Mouse (Mus musculus): ENCODE measurements around the gene Rbm47.
"Not testable (repeated sequence)": the region's sequence is repeated elsewhere in the genome, so short reads cannot be mapped to it uniquely, and the experiment has no call there.

Gene Rbm47

DNA sequence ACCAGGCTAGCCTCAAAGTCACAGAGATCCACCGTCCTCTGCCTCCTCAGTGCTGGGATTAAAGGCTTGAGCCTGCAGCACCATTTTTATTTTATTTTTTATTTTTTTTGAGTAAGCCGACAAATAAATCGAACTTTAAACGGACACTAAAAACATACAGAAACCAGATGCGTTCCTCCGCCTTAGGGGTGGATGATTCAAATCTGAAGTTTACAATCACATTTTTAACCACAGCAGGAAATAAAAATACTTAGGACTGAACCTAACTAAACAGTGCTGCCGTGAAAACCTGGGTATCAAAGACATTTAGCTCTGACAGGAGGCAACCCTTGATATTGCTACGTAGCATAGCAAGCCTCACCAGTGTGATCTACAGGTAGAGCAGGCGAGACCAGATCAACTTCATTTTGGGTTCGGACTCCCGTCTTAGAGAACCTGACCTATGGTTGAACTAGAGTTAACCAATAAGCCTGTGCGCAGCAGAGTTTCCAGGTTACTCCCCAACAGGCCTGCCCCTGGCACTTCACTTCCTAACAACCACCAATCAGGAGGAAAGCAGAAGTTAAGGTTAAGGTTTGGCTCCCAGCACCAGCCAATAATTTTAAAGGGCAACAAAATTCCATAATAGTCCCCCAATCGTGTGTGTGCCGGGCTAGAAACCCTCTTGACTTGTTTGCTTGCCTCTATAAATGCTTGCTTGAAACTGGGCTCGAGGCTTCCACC is 164.5 kb downstream of the Rbm47 start:
- DNase-seq, result no peak

DNA sequence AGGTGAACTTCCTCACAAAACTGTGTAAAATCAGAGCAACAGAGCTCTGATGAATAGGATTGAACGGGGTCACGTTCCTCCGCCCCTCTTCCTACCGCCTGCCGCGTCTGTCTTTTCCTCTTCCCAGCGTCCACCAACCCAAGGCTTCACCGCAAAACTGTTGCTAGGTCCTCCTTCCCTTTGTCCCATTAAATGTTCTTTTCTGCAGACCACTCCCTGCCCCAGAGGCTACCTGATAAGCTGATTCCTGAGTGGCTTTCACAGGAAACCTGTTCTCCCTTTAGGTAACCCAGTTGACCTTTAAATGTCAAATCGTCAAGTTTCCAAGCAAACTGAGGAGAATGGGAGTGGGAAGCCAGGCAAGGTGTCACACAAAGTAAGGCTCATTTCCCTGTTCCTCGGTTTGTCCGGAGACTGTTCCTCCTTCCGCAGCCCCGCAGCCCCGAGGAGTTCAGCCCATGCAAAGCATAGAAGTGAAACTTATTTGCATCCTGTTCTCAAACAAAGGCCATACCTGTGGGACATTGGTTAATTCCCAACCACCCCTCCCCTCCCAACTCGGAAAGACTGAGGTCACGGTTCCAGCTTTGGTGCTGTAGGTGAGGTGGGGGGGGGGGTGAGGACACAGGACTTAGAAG is 167.8 kb downstream of the Rbm47 start:
- no peak for DNase-seq

DNA sequence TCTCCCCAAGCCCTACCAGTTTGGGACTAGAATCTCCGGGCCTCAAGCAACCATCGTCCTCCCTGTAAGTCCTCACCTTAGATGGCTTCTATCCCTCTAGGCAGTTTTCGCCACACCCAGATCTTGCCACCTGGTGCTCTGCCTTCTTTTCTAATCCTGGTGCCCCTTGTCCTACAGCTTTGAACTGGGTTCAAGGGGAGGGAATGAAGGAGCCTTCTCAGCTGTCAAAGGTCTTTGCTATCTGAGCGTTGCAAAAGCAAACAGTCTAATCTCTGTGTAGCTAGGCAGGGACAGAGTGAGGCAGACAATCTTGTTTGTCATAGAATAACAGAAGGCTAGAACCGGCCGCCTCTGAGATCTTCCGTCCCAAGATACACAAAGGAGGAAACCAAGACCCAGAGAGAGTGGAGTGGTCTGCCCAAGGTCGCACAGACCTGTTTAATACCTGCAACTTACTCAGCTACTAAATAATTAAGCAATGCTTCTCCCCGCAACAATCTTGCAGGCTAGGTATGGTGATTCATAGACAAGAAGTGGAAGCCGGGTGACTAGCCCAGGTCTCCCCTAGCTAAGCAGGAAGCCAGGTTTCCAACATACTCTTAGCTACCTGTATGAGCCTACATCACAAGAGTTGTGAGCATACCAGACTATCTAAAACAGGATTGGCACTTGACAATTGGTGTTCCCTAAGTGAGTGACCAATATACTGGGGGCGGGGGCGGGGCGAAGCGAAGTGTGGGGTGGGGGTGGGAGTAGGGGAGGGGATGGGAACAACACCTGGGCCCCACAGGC is 168.6 kb downstream of the Rbm47 start, which contains the start of gene 9130230L23Rik:
TSS of gene 9130230L23Rik (minus strand) at position 152 of the 792 bp plus-strand sequence.
- no peak for DNase-seq

DNA sequence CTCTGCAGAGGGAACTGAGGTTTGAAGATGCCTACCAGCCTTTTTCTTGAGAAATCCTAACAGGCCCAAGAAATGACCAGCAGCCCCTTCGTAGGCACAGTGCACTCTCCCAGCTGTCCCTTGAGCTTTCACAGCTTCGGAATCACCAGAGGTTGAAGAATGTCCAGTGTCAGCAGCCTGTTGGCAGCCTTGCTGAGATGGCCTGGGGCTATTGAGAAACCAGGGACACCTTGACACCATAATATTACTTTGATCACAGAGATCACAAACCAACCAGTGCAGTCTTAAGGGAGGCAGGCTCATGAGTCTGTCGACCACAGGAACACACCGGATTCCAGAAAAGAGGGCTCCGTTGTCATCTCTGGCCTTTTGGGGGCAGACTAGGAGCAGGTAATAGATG is 171.7 kb downstream of the Rbm47 start:
- DNase-seq, result no peak

DNA sequence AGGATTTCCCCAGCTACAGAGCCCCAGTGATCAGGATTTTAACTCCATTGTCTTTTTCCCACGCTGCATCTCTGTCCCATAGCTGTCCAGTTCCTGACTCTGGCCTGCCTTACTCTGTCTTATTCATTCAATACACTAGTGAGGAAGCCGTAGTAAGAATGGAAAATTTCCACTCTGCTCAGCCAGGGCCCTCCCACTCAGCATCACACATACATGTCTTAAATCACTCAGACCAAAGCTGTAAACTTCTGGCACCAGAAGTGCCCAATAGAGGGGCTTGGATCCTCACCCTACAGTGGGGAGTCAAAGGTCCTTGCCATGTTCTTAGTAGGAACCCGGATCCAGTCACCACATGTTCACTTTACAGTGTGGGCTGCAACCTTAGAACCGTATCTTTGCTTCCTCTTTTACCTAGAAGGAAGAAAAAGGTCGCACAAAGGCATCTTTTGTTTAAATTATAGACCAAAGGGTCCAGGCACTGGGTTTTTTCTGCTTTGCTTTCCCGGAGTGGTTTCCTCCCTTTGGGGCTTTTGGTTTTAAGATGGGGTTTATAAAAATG is 172.3 kb downstream of the Rbm47 start:
- no peak for DNase-seq

DNA sequence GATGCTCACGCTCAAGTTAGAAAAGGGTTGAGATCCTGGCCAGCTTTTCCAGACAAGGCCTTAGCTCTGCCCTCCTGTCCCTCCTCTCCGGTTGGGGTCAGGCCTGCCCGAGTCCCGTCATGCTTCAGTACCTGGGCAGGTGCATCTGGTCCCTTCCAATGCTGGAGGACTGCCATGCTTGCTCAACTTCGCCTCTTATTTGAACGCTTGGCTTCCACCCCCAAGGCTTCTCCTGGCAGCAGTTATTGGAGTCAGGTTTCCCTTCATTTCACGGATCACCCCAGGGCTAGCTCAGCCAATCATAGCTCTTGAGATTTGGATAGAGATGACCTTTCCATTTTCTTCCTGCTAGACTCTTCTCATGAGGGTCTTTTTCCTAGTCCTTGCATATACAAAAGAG is 172.8 kb downstream of the Rbm47 start:
- no peak for DNase-seq

DNA sequence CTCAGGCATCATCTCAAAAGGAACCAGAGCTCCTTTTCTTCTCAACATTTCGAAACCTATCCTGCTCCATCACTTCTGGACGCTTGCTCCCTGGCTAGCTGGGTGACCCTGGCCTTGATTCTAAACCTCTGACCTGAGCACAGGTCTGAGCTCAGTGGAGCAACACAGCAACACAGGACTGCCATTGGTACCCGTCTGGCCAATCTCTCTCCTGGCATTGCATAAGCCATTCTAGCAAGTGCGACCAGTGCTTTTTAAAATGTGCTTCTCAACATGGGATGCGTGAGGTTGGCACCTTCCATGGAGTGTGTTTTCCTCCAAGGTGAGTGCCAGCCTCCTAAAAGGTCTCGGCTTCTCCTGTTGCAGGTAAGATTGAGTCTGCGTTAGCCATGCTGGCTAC is 173.8 kb downstream of the Rbm47 start:
- DNase-seq, result no peak

DNA sequence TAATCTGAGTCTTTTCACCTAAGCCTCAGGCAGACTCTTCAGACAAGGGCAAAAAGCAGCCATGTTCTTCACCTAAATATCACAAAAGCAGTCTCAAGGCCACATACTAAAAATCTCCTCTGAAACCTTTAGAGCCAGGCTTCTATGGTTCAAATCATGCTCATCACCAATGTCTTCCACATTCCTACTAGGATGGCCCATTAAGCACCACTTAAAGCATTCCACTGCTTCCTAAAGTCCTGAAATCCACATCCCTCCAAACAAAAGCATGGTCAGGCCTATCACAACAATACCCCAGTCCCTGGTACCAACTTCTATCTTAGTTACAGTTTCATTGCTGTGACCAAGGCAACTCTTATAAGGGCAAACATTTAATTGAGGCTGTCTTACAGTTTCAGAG is 175.1 kb downstream of the Rbm47 start:
- DNase-seq, result no peak

DNA sequence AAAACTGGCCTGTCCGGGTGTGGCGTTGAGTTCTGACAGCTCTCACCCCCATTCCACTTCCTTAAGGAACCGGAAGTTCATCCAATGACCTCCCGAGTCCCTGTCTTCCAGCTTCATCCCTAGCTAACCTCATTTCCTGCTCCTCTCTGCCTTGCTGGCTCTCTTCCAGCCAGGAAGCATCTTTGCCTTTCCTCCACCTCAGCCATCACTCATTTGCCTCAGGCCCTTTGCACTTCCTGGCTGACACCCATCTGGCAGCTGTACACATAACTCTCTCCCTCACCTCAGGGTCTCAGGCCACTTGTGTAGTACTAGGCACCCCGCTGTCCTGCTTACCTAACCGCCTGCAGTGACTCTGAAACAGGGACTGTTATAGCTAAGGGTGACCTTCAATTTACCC is 178.3 kb downstream of the Rbm47 start:
- DNase-seq, result no peak

DNA sequence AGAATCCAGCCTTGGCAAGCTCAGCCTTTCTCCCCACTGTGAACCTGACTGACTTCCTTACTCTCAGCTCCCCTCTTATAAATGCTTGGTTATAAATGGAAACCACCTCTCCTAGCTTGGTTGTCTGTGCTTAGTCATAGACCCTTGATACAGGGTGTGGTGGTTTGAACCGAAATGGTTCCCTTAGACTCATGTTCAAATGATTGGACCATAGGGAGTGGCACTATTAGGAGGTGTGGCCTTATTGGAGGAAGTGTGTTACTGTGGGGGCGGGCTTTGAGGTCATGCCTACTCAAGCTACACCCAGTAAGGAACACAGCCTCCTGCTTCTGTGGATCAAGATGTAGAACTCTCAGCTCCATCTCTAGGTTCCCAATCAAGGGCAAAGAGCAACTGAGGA is 181.7 kb downstream of the Rbm47 start:
- DNase-seq, result no peak

DNA sequence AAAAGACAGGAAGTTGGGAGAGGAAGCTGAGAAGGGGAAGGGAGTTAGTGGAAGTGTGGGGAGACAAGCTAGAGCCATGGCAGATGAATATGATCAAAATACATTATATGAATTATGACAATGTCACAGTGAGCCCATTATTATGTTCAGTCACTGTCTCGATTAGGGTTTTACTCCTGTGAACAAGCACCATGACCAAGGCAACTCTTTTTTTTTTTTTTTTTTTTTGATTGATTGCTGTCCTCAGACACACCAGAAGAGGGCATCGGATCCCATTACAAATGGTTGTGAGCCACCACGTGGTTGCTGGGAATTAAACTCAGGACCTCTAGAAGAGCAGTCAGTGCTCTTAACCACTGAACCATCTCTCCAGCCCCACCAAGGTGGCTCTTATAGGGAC is 185.9 kb downstream of the Rbm47 start:
- not testable (repeated sequence) for DNase-seq

DNA sequence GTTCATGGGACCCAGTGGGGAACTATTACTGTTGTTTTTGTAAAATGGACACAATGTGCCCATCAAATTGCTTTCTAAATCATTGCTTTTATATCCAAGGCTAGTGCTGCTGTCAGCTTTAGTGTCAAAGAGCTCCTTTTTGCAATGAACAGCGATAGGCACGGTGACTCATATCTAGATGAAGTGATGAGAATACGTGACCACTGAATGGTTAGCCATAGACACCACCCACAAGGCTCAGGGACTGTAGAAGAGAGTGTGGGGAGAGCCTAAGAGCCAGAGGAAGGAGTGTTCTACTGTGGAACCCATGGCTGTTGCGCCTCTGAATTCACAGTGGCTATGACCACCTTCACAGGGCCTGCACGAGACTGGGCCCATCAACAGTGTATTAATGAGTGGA is 186.5 kb downstream of the Rbm47 start:
- DNase-seq, result no peak

DNA sequence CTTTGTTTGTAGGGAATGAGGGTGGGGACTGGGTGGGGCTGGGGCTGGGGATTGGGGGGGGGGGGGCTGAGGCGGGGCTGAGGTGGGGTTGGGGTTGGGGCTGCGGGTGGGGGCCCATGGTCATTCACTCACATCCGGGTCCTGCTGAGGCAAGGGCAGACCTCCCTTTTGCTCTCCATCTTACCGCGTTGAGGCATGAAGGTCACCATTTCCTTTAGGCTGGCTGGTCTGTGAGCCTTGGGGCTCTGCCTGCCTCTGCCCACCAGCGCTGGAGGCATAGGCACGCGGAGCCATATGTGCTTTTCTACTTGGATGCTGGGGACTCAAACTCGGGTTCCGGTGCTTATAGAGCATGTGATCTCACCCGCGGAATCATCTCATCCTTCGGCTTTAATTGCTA is 197.2 kb downstream of the Rbm47 start:
- no peak for DNase-seq

DNA sequence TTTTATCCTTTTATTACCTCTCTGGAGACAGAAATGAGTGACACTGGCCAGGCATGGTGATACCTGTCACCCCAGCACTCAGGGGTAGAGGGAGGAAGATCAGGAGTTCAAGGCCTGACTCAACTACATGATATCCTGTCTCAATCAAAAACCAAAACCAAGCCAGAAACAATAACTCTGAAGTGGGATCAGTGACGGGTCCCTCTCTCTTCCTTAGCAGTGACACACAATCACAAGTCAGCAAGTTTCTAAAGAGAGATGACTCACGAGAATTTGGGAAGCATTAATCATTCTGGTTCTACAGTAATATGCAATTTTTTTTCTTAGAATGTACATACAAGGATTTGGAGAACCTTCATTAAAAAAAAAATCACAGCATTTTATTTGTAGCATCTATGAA is 199.7 kb downstream of the Rbm47 start:
- DNase-seq, result no peak

DNA sequence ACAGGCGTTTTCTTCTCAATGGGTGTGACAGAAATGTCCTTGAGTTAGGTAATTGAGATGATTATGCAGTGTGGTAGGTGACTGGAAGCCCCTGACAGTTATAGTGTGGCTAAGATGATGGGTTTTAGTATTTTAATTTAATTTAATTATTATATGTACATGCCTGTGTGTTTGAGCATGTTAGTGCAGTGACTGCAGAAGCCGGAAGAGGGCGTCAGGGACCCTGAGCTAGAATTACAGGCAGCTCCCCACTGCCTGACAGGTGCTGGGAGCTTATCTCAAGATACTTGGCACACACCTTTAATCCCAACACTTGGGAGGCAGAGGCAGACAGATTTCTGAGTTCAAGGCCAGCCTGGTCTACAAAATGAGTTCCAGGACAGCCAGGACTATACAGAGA is 204.9 kb downstream of the Rbm47 start:
- no peak for DNase-seq

DNA sequence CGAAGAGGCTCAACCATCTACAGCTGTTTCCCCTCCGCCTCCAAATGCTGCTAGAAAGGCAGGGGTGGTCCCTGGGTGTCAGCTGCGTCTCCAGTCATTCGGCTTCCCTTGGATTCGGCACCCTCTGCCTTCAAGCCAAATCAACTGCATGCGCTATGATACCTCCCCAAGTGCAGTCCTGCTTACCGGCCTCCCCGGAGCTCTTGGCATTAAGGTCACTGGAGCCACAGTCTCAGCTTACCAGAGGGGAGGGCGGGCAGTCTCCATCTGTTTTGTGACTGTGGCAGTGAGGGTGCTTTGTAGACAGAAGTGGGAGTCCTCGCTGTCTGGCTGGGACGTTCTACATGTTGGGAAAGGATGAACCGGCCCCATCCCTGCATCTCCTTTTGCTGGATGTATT is 205.8 kb downstream of the Rbm47 start:
- no peak for DNase-seq

Measured in liver (tissue).